Mouse (Mus musculus) ovary, postnatal 10 days (tissue): Measurements from ENCODE around the gene Cplx1.

Experiments used
- DNase-seq: peaks from one replicate; pipeline ENCODE4 v3.0.0; 2022; ENCODE audit warnings: low spot score

The Cplx1 gene

DNA sequence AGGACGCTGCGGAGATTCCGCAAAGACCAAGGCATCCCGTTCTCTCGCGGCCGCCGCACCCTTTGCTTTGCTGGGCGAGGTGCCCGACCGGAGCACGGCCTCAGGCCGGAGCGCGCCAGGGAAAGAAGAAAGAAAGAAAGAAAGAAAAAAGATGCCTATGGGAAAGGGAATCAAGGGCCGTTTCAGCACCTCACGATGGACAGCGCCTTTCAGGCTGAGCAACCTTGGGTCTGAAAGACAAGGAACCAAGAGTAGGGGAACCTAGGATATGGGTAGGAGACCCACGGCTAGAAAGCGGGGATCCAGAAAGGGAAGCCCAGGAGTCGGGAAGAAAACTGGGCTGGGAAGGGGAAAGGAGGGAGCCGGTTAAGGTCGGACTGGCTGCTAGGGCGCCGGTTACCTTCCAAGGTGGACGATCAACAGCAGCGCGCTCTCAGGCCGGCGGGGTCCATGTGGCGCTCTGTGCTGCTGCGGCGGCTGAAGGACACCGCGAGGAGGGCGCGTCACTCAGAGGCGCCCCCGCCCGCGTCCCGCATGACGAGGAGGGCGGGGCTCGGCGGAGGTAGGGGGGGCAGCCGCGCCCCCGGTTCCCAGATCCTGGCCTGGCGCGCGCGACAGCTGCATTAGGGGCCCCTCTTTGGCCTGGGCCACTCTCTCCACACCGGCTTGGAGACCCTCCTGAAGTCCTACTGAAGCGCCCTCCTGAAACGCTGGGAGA is at the start of gene Cplx1:
TSS of gene Cplx1 (minus strand) at position 536 of the 718 bp plus-strand sequence.
- peak; percentile 45 for DNase-seq

DNA sequence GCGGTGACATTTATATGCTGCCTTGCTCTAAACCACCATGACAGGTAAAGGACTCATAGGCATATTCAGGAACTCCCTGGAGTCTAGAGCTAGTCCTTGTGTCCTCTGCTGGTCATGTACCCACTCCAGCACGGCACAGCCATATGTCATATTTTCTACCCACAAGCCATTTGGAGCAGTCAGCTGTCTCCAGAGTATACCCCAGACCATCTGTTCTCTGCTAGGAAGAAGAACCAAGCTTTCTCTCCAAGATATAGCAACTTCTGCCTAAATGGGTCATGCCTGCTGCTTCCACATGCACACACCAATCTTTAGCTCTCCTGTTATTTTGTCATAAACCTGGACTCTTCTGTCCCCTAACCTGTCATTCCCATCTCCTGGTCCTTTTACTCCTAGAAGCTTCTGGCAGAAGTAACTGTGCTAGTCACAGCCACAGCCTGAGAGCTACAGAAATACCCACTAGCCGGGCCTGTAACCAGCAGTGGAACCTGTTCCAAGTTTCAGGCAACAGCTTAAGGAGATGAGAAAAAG is 31.6 kb upstream of the Cplx1 start:
- DNase-seq = no peak

DNA sequence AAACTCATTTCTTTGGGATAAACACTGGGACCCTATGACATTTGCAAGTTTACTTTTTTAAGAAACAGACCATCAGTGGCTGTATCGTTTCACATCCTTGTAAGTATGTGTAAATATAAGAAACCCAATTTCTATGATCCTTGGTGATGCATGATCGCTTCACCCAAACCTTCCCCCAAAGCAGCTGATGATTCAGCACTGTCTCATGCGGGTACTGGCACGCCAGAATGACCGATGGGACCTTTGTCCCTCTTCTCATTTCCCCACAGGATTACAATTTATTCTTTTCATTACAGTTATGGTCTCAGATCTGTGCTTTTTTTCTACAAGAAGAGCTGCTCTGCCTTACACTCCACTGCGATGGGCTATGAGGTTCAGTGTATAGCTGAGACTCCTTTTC is 23.2 kb upstream of the Cplx1 start:
- no peak for DNase-seq

DNA sequence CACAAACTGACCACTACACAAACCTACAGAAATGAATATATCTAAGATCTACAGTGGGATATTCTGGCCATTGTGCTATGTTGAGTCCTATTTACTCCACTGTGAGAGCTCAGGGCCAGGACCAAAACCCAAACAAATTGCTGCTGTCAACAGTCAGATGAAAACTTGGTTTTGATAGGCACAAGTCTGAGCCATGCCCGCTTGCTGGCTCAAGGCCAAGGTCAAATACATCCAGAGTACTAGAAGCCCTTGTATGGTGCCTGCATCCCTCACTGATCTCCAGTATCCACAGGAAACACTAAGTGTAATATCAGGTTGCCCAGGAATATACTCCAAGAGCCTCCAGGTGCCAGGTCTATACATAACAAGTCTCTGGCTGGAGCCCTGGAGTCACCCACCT is 21.2 kb upstream of the Cplx1 start:
- DNase-seq = no peak

DNA sequence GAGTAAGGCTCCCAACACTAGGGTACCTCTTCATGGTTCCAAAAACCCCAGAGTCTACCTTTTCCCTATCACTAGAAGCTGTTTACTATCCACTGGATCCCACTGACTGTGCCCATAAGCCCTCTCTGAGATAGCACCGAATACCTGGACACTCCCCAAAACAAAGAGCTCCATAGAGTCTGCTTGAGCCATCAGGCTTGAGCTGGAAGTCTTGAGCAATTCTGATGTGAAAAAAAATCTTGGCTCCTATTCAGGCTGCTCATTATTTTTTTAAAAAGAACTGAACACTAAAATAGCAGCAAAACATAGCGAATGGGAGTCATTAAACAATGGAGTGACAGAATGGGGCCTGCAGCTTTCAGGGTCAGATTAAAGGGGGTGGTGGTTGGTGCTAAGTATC is 17.3 kb upstream of the Cplx1 start:
- DNase-seq = no peak

DNA sequence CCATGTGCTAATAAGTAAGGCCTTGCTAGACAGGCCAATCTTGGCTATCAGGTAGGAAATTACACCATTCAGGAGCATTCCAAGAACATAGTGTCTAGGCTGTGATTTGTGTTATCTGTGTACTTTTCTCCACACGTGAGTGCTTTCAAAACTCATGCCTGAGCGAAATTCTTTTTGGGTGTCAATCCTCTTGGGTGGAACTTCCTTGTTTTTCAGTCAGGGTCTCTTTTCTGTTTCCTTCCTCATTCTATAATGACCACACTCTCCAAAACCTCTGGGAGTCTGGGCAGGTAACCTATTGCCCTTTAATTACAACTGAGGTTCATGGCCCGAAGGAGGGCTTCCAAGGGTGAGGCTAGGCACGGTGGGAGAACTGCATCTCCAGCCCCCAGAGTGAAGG is 16.7 kb upstream of the Cplx1 start:
- DNase-seq = no peak

DNA sequence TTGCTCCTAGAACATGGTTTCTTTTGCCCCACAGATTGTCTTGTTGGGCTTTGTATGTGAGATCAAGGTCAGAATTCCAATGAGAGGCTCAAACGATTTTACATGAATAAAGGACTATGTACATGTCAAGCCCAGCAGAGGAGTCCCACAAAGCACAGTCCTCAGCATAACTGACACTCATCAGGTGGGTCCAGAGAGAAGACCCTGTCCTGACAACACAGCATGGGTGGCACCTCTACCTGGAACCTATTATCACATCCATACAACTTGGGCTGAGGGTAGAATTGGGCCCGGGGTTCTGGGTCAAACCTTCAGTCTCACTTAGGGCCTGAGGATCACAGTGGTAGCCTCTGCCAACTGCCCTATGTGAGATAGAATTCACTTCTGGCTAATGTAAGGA is 15.6 kb upstream of the Cplx1 start:
- DNase-seq = no peak

DNA sequence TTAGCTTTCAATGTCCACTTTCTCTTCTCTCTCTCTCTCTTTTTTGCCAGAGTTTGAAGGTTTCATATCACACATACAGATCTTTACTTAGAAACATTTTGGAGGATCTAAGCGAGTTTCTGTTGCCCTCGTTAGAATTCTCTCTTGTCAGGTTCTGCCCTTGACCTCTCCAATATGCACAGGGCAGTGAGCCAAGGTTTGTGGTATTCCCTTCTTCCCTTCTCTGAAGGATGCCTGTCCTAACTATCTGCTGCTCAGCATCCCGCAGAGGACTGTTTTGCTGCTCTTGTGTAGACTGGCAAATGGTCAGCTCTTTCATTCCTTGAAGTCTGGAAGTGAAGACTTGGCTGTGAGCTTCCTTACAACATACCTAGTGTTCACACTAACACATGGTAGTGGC is 14.5 kb upstream of the Cplx1 start:
- no peak for DNase-seq

DNA sequence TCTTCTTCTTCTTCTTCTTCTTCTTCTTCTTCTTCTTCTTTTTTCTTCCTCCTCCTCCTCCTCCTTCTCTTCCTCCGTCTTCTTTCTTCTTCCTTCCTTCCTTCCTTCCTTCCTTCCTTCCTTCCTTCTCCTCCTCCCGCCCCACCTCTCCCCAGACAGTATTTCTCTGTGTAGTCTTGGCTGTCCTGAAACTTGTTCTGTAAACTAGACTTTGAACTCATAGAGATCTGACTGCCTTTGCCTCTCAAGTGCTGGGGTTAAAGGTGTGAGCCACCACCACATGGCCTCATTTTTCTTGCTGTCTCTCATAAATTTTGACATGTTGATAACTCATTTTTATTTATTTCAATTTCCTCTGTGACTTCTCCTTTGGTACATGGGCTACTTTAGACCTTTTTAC is 12.7 kb upstream of the Cplx1 start:
- no peak for DNase-seq

DNA sequence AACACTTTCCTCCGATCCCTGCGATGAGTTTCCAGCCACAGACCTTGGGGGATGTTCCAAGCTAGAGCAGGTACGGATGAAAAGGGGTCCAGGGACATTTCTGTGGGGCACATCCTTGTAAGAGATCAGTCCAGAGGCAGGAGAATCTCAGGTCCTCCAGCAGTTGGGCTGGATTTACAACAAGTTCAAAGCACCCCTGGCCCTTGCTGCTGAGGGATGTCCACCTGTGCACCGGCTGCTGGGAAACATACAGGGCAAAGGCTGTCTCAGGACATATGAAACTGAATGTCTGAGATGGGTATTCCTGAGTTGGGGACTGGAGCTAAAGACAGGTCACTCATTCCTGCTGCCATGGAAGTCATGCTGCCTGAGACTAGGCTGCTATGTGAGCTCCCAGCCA is 7.2 kb upstream of the Cplx1 start:
- no peak for DNase-seq

DNA sequence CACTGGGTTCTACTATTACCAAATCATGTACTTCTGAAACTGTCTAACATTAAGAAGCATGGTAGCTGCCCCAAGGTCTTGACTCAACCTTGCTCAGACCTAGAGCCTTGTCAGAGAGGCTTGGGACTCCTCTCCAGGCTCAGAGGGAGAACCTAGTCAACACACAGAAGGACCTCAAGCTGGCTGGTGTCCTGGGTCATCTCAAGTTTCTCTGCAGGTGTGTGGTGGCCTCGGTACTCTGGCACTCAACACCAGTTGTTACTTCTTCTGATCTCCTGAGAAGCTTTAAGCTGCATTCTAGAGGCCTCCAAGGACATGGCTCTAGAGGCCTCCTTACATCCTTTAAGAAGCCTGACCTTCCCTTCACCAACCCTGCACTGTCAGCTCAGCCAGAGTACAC is 4.2 kb upstream of the Cplx1 start:
- DNase-seq = no peak

DNA sequence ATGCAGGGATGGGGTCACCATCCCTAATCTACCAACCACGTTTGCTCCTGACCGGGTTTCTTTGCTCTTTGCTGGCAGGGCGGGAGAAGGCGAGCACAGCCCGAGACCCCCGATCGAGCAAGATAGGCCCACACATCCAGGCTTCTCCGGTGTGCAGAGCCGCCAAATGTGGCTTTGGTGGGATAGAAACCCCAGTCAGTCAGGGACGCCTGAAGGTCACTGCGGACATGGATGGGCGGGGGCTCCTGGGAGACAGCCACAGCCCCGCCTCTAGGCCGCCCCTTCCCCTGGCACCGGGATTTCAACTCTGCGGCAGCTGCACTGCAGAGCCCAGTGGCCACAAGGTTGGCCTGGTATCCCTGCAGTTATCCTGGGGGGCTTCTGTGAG is 377 bp upstream of the Cplx1 start:
- DNase-seq = no peak

DNA sequence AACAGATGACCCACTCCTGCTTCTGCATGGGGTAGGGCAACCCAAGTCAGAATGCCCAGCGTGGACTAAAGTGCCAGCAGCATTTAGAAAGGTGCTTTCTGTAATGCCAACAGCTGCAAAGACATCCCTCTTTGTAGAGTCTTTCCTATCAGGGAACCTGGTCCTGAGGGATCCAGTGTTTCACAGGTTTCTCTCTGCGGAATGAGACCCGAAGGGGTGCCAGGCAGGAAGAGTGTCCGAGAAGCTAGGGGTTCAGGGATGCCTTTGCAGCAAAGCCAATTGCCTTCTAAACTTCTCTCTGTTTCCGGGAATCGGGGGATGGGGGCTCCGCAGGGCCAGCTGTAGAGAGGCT is 711 bp downstream of the Cplx1 start:
- DNase-seq = no peak

DNA sequence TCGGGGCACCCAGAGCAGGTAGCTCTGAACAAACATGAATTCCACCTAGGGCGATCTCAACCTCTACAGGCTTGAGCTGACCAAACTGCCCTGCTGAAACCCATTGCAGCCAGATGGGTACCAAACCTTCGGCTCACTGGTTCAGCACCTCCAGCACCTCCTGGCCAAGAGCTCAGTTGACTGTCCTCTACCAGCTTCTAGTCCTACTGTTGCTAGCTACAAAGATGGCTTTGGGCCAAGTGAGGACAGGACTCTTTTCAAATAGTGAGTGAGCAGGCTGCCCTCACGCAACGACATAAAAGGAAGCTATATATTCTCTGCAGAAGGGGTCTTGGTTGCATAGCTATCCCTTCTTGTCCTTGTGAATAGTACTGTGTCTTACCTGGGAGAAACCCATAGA is 2.2 kb downstream of the Cplx1 start:
- DNase-seq = no peak

DNA sequence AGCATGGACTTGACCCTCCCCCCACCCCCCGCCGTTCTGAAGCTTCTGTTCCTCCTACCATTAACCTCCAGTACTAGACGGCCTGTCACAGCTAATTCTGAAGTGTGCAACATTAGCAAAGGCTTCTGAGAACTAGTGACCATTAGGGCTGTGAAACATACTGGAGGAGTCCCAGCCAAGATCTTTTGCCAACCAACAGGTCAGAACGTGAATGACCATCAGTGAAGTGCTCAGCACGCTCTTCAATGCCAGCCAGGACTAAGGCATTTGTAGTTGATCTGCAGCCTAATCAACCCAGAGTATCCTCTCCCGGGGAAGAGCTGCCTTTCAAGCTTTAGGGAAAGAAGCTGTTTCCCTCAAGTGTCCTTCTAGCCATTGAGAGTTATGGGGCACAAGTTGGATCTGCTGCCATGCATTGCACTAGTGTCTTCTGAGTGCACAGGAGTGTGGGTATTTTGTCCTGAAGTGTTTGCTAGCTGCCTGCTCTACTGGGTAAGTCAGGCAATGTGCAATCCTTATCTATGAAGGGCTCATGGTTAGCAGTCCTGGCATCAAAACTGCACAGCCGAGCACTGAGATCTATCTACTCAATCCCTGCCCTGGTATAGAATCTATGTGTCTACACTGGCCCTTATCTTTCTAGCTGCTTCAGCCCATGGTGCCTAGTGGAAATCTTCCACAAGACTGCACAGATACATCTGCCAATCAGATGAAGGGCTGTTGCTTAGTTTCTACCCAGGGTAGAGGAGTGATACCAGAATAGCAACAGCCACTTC is 6.1 kb downstream of the Cplx1 start:
- DNase-seq = no peak

DNA sequence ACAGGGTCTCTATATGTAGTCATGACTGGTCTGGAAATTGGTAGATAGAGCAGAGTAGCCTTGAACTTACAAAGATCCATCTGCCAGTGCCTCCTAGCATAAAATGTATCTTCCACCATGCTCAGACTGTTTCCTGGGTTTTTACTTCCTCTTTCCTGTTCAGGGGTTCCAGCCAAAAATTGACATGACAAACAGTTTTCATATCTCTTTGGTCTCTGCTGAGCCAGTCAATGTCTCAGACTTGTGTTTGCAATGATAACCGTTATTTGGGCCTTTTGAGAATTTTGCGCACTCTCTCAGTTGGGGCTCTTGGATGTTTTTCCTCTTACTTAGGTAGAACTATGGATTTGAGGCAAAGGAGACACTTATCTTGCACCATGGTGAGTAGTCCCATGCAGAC is 15.6 kb downstream of the Cplx1 start:
- no peak for DNase-seq

DNA sequence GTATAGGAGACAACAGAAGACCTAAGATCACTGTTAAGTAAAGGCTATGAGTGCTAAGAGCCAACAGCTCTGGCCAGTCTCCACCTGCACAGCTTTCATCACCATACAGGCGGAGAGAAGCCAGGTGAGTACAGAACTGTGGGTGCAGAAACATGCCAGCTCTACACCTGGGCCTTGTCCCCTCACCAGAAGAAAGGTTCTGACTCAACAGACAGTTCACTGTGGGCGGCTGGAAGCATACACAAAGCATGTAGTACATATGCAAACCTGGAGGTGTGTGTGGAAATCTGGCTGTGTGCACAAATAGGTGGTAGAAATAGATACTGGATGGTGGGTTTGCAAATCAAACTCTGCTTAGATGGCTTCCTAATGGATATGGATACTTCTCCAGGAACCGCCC is 27.2 kb downstream of the Cplx1 start:
- no peak for DNase-seq

DNA sequence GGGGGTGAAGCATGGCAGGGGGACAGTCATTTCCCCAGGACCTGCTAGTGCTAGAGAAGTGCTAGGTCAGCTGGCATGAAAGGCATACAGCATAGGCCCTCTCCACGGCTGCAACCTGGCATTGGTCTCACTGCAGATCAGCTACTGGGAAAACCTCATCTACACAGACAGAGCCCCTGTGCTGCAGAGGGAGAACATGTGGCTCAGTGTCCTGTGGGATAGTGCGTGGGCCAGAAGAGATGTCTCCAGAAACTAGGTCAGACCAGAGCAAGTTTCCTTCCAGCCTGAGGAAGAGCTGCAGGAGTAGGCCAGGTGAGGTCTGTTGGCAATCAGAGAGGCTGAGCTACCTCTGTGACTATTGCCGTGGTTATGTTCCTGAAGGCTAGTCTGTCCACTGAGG is 27.9 kb downstream of the Cplx1 start:
- no peak for DNase-seq

DNA sequence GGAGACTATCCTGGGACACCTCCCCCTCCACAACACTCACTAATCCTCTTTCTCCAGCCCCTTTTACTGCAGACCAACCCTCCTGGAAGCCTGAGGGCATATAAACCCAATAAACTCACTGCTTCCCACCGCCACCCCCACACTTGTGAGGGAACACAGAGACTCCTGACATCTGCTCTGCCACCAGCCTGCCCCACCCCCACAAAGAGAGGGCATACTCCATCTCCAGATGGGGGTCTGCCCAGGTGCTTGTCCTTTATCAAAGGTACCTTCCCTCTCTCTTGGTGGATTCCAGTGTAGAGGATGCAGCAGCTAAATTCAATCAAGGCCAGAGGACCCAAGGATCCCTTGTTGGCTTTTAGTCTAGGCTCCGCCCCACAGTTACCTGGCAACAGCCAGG is 28.8 kb downstream of the Cplx1 start:
- DNase-seq = no peak

DNA sequence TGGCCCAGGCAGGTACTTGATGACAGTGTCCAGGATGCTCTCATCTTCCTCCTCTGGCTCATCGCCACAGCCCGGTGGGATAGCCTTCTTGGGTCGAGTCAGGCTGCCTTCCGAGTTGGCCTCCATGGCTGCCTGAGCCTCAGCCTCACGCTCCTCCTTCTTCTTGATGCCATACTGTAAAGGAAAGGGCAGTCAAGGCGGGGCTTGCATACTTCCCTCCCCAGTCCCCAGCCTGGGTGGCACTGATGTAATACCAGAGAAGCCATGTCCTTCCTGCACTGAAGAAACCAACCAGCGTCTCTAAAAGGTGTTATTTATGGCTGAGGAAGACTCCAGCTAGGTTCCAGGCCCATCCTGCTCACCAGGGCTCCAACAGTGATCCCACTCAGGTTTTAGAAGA is 29.7 kb downstream of the Cplx1 start:
- no peak for DNase-seq

DNA sequence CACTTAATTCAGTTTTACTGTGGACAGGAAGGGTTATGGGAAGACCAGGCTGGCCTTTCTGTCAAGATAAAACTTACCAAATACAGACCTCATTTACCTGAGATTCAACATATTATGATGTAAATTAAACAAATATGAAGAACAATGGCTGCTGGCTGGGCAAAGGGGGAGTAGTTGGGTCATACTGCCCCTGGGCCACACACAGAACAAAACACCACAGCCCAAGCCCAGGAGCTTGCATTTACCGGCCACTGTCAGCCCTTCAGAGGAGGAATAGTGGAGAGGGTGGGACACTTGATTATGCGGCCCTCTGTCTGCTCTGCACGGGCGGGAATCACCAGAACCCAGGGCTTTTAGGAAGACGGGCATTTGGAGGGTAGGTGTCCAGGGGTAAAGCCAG is 30.9 kb downstream of the Cplx1 start:
- no peak for DNase-seq

DNA sequence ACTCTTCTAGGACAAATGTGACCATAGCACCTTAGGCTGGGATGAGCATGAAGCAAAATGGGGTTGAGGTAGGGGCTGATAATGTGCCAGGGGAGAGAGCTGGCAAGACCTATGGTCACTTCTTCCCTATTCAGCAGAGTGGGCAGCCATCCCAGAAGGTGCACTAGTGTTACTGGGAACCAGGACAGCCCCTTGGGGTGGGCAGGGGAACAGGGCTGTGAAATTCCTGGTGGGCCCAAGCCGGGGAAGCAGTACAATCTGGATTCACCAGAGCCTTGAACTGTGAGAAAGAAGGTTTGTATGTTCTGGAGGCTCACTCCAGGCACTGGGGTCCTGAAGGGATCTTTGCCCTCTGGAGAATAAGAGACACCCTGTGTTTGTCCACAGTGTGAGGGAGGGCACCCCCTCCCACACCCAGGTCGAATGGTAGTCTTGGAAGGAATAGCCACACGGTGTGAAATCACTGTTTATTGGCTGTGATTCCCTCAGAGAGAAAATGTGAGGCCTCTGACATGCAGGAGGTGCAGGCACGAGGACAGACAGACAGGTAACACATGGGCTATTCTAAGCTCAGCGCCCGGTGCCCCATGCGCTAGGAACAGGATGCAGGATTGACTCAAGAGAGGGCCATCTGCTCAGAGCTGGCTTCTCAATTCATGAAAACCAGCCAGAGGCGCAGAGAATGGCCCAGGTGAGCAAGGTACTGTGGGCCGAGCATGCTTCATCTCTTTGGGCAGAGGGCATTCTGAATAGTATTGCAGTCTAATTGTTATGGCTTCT is 31.5 kb downstream of the Cplx1 start:
- no peak for DNase-seq

DNA sequence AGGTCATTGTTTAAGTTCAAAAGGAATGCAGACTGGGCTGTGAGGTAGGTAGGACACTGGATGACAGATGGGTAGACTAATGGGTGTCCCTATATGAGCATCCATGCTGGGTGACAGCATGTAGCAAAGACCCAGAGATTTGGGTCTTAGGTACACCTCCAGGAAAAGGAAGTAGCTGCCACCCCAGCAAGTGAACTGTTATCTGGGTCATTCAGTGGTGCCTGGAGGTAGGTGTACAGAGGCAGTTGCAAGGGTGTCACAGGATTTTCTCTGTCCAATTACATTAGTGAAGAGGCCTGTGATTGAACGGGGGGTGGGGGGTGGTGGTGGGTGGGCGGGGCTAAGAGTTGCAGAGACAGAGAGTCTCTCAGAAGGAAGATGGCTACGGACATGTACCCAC is 33.2 kb downstream of the Cplx1 start:
- no peak for DNase-seq
